Mouse (Mus musculus): Measurements from ENCODE around the gene Anxa5.

- TF ChIP-seq POLR2A (IDR thresholded peaks at IDR 0.05; ENCODE audit: insufficient read depth, low read depth, low read length) (no peak), CTCF (IDR thresholded peaks at IDR 0.05; ENCODE audit: insufficient read depth, low read depth, low read length) (no peak)
These were observed 13.9 kb upstream of the Anxa5 start for GRCm38 (mm10) chr3:36489590-36489910.

All from olfactory bulb, adult 2 months (tissue).